Mouse (Mus musculus) forebrain, embryonic 11.5 days (tissue): ENCODE data around the gene Npnt. TPM values are rescaled to one million over a fixed set of nuclear protein-coding genes. Genes with fewer than 3 reads are reported as not detected.

Experiments used
- ATAC-seq: fragments of 200-750 bp; cut with Nextera tagmentation; replicated peaks from 2 replicates; pipeline ENCODE4 v1.8.0; 2017; ENCODE audit warnings: moderate TSS enrichment; ENCODE audit not compliant: low FRiP score
- DNase-seq: peaks from one replicate; pipeline ENCODE4 v3.0.0-alpha.2; 2017; ENCODE audit warnings: low spot score
- H3K27ac ChIP-seq: fragments of 300-500 bp; sonication (generic); 2 replicates; pipeline ENCODE4 v1.5.1; 2014; ENCODE audit warnings: low read depth, low read length
- H3K27me3 ChIP-seq: fragments of 300-500 bp; sonication (generic); 2 replicates; pipeline ENCODE4 v1.6.1; 2014; ENCODE audit warnings: mild to moderate bottlenecking, low read length, mixed read lengths; ENCODE audit not compliant: control insufficient read depth, insufficient read depth
- H3K36me3 ChIP-seq: fragments of 300-500 bp; sonication (generic); 2 replicates; pipeline ENCODE4 v1.6.1; 2014; ENCODE audit warnings: mild to moderate bottlenecking, low read length, moderate library complexity, mixed read lengths; ENCODE audit not compliant: control insufficient read depth, insufficient read depth
- H3K4me1 ChIP-seq: fragments of 300-500 bp; sonication (generic); replicated peaks from 2 replicates; pipeline ENCODE4 v1.6.1; 2014; ENCODE audit warnings: low read length, mixed read lengths; ENCODE audit not compliant: control insufficient read depth, insufficient read depth
- H3K4me2 ChIP-seq: fragments of 300-500 bp; sonication (generic); 2 replicates; pipeline ENCODE4 v1.6.1; 2014; ENCODE audit warnings: low read depth, mild to moderate bottlenecking, low read length, moderate library complexity, mixed read lengths; ENCODE audit not compliant: severe bottlenecking
- H3K4me3 ChIP-seq: fragments of 300-500 bp; sonication (generic); 2 replicates; pipeline ENCODE4 v1.5.1; 2014; ENCODE audit warnings: low read depth, low read length
- H3K9ac ChIP-seq: fragments of 300-500 bp; sonication (generic); 2 replicates; pipeline ENCODE4 v1.6.1; 2014; ENCODE audit warnings: low read length
- H3K9me3 ChIP-seq: fragments of 300-500 bp; sonication (generic); 2 replicates; pipeline ENCODE4 v1.6.1; 2016; ENCODE audit warnings: low read length, mixed read lengths; ENCODE audit not compliant: control insufficient read depth
- WGBS: fragments of 180-500 bp; shearing (Covaris S2); extraction: QIAGEN DNeasy Blood & Tissue Kit; methylation state at CpG from one replicate; pipeline ENCODE4 v1.1.7; 2014; 5-methylcytosine and 5-hydroxymethylcytosine counted together
- polyA plus RNA-seq: library from polyadenylated mRNA; unstranded; fragments of >200 nt; fragmentation: Nextera tagmentation; extraction: Ambion mirVana; gene quantifications from 2 replicates; pipeline ENCODE4 v1.2.1, GENCODE M21; 2014

Gene Npnt
- polyA plus RNA-seq, 1 experiment from 2014 or later, result 6.8 TPM

DNA sequence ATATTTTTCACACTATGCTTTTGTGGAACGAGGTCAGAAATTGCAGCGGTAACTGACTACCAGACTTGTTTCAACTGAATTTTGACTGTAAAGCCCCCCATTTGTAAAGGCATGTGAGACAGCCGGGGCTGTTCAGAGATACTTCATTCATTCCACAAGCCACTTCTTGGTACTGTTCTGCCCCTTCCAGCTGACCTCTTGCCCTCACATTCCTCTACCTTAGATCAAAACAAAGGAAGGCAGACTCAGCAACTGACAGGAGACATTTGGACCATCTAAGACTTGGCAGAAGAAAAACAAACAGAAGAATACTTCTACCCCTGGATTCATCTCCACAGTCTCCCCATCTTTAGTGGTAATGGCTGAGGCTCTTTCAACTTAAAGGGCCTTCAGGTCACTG is 5.5 kb downstream of the Npnt start:
- DNase-seq (no peak), ATAC-seq (no peak)
- 49% methylated on average over 3 of the region's 3 CpGs for WGBS
- no peaks in the 10 kb centered on the region for H3K9me3 ChIP-seq
- no peak overlapping the region for H3K9ac ChIP-seq
- no peak overlapping the region for H3K4me2 ChIP-seq
- peaks cover 3% of the 10 kb centered on the region; the same call in 1 of the 2 replicates for H3K27me3 ChIP-seq
- no peaks in the 10 kb centered on the region for H3K36me3 ChIP-seq
- no peaks in the 10 kb centered on the region for H3K4me1 ChIP-seq
- H3K27ac ChIP-seq, result no peak overlapping the region
- H3K4me3 ChIP-seq, result no peak overlapping the region

DNA sequence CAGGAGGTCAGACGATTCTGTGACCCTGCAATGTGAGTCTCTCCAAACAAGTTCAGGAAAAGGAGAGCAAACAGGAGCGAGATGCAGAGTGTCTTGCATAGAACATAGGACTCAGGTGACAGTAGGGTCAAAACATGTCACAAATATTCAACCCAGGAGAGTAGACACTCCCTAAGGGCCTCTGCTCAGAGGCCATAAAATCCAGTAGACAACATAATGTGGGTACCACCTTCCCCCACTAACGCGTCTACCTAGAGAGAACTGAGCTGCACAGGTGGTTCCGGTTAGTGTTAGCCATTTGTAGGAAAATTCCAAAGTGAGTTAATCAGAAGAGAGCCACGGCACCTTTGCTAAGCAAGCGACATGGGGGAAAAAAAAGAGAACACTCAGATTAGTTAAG is 5.9 kb downstream of the Npnt start:
- ATAC-seq, result no peak
- no peak for DNase-seq

DNA sequence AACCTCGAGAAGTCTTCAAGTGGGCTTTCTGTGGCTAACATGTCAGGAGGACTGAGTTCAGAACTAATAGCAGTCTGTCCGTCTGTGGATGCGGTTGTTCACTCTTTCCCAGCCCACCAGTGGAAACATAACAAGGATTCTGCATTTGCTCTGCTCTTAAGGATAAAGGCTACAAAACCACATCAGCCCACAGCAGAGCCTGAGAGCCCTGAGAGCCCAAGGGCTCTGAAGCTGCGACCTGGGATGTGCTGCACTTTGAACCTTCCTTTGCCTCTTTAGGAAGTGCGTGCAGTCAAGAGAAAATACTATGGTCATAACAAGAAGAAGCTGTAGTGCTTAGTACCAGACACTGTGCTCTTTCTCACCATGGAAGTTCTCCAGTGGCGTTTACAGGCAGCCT is 7.3 kb downstream of the Npnt start:
- Histone ChIP-seq H3K4me1 (no peaks in the 10 kb centered on the region), H3K36me3 (no peaks in the 10 kb centered on the region), H3K4me2 (no peak overlapping the region), H3K27me3 (no peaks in the 10 kb centered on the region; the same call in 1 of the 2 replicates), H3K9me3 (no peaks in the 10 kb centered on the region), H3K27ac (no peak overlapping the region), H3K9ac (no peak overlapping the region), H3K4me3 (no peak overlapping the region)
- WGBS, result 93% methylated on average over 6 of the region's 6 CpGs
- ATAC-seq (no peak), DNase-seq (no peak)

More for the DNA sequence above, 5.9 kb downstream of the Npnt start:
- no peak overlapping the region for H3K4me3 ChIP-seq
- H3K9me3 ChIP-seq, result no peaks in the 10 kb centered on the region
- WGBS, result 63% methylated on average over 7 of the region's 7 CpGs
- H3K4me2 ChIP-seq, result no peak overlapping the region
- no peak overlapping the region for H3K27ac ChIP-seq
- H3K4me1 ChIP-seq, result no peaks in the 10 kb centered on the region
- H3K9ac ChIP-seq, result no peak overlapping the region
- no peaks in the 10 kb centered on the region for H3K36me3 ChIP-seq
- peaks cover 2% of the 10 kb centered on the region; the same call in 1 of the 2 replicates for H3K27me3 ChIP-seq

DNA sequence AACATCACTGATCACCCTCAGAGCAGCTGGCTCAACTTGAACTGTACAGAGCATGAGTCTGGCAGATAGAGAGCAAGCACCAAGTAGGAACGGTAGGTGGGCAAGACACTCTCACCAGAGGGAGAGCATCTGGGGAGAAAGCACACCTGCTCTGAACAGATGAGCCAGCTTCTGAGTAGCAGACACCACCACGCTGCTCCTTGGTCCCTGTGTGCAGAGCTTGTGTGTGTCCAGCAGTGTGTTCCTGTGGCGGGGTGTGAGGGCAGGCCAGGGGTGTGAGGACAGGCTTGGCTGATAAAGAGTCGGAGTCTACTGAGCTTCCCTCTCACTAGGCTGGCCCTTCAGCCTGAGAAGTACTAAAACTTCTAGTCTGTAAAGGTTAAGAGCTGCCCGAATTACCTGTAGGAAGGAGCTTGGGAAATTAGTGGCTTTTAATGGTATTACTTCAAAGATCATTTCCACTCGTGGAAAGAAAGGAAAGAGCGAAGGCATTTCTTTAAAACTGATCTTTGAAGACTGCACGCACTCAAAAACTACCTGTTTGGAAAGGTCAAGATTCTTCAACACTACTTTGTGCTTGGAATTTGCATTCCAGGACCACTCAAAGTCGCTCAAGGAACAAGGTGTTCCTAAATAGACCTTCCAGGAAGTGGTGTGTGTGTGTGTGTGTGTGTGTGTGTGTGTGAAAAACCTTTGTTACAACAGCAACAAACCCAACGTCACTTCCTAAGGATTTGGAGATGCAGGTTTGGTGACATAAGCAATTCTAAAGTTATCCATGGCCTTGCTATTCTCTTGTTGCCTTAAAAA is 9.7 kb downstream of the Npnt start:
- H3K4me1 ChIP-seq, result no peaks in the 10 kb centered on the region
- WGBS, result 88% methylated on average over 10 of the region's 10 CpGs
- no peak overlapping the region for H3K4me3 ChIP-seq
- H3K4me2 ChIP-seq, result no peak overlapping the region
- DNase-seq, result no peak
- H3K27me3 ChIP-seq, result no peaks in the 10 kb centered on the region
- ATAC-seq, result no peak
- H3K36me3 ChIP-seq, result no peaks in the 10 kb centered on the region
- no peak overlapping the region for H3K27ac ChIP-seq
- H3K9ac ChIP-seq, result no peak overlapping the region
- no peaks in the 10 kb centered on the region for H3K9me3 ChIP-seq

DNA sequence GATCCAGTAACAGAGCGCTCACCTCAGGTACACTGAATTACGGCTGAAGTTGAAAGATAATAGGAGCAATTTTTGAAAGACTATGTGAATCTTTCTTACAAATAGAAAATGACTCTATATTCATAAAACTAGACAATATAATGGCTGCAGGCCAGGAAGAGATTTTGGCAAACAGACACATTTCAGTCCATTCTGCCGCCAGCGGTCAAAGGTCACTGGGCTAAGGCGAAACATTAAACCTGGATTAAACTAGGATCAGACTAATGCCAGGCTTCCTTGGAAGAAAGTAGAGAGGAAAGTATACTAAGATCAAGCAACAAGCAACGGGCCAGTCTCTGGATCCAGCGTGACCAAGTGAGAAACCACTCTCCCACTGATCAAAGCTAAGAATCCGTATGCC is 11.1 kb downstream of the Npnt start:
- no peak overlapping the region for H3K4me3 ChIP-seq
- WGBS, result 71% methylated on average over 8 of the region's 8 CpGs

DNA sequence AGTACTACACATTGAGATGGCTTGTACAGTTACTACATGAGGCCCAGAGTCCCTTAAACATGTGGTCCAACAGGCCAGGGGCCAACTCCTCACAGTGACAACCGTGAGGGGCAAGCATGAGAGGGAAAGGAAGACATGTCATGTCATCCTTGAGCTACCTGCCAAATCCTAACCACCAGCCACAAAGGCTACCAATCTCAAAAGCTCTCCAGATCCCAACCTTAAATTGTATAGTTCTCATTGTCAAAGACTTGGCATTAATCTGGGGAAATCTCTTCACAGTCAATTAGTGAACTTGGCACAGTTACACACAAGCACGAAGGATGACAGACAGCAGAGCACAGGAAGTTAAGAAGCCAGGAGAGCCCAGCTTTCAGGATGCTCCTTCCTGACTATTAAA is 15.4 kb downstream of the Npnt start:
- WGBS, result 82% methylated on average over 2 of the region's 2 CpGs
- Histone ChIP-seq H3K27ac (no peak overlapping the region), H3K9me3 (no peaks in the 10 kb centered on the region), H3K27me3 (no peaks in the 10 kb centered on the region), H3K4me1 (no peaks in the 10 kb centered on the region), H3K36me3 (no peaks in the 10 kb centered on the region), H3K9ac (no peak overlapping the region), H3K4me3 (no peak overlapping the region), H3K4me2 (no peak overlapping the region)
- ATAC-seq, result no peak
- DNase-seq, result no peak

More for the DNA sequence above, 11.1 kb downstream of the Npnt start:
- H3K9me3 ChIP-seq, result no peaks in the 10 kb centered on the region
- DNase-seq, result no peak
- H3K27ac ChIP-seq, result no peak overlapping the region
- no peaks in the 10 kb centered on the region for H3K36me3 ChIP-seq
- ATAC-seq, result no peak
- H3K4me1 ChIP-seq, result no peaks in the 10 kb centered on the region
- H3K9ac ChIP-seq, result no peak overlapping the region
- H3K4me2 ChIP-seq, result no peak overlapping the region
- H3K27me3 ChIP-seq, result no peaks in the 10 kb centered on the region

DNA sequence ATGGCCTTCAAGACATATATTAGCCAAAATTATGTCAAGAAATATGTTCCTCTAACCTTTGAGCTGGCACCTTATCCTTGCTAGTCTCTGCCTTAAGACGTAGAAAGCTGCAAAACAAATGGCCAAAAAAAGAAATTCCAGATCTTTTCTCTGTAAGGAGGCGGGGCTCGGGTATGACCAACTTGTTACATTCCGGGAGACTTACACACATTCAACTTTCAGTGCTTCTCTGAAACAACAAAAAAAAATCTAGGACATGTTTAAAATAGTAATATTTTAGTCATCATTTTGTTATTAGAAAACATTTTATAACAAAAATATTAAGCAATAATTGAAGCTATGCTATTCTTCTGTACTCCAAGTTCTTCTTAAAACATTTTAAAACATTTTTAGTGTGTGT is 18.6 kb downstream of the Npnt start:
- H3K4me2 ChIP-seq, result no peak overlapping the region
- H3K9me3 ChIP-seq, result no peaks in the 10 kb centered on the region
- no peaks in the 10 kb centered on the region for H3K27me3 ChIP-seq
- no peak overlapping the region for H3K9ac ChIP-seq
- ATAC-seq (no peak), DNase-seq (no peak)
- no peaks in the 10 kb centered on the region for H3K4me1 ChIP-seq
- 87% methylated on average over 4 of the region's 4 CpGs for WGBS
- H3K27ac ChIP-seq, result no peak overlapping the region
- no peaks in the 10 kb centered on the region for H3K36me3 ChIP-seq
- no peak overlapping the region for H3K4me3 ChIP-seq

DNA sequence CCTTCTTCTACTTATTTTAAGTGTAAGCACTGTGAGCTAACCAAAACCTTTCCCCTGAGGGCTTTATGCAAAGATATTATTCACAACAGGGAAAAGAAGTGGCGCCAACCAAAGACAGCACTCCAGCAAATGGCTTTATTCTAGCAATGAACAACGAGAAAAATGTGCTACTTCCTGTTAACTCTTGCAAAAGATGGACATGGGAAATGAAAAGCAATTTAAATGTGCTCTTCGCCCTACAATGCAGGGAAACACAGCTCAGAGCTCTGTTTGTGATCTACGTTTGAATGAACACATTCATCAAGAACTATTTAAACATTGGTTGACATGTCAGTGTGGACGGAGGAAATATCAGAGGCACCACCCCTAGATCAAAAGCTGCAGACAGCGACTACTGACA is 20.2 kb downstream of the Npnt start:
- no peak overlapping the region for H3K9ac ChIP-seq
- no peak overlapping the region for H3K27ac ChIP-seq
- H3K9me3 ChIP-seq, result no peaks in the 10 kb centered on the region
- no peaks in the 10 kb centered on the region for H3K4me1 ChIP-seq
- no peak overlapping the region for H3K4me2 ChIP-seq
- H3K36me3 ChIP-seq, result no peaks in the 10 kb centered on the region
- H3K4me3 ChIP-seq, result no peak overlapping the region
- no peak for DNase-seq
- WGBS, result 84% methylated on average over 6 of the region's 6 CpGs
- no peak for ATAC-seq
- H3K27me3 ChIP-seq, result no peaks in the 10 kb centered on the region

DNA sequence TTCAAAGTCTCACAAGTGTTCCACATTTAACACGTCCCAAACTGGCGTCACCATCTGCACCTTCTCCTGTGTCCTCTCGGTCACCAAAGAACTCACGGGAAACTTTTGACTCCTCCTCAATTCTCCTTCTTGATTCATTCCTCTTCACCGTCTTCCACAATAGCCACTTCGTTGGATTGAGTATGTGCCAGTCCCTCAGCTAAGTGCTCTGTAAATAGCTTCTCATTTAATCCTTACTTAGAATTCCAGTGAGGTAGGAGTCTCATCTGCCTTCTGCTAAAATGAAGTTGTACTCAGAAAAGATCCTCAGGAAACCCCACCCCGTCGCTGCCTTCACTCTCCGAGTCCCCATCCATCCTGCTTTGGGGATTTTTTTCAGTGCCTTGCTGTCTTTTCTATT is 21.9 kb downstream of the Npnt start:
- WGBS, result 92% methylated on average over 9 of the region's 9 CpGs
- Histone ChIP-seq H3K27ac (no peak overlapping the region), H3K4me2 (no peak overlapping the region), H3K9ac (no peak overlapping the region), H3K4me3 (no peak overlapping the region), H3K27me3 (no peaks in the 10 kb centered on the region), H3K36me3 (no peaks in the 10 kb centered on the region), H3K4me1 (no peaks in the 10 kb centered on the region), H3K9me3 (no peaks in the 10 kb centered on the region)
- ATAC-seq (no peak), DNase-seq (no peak)
